Mouse (Mus musculus) forebrain, embryonic 16.5 days (tissue): Measurements from ENCODE around the gene Necab2. TPM values are rescaled to one million over a fixed set of nuclear protein-coding genes. Genes with fewer than 3 reads are reported as not detected.
A peak's percentile ranks its signal among the peaks of the same experiment; 100 is the strongest.

Experiments used
- ATAC-seq: fragments of 200-750 bp; cut with Nextera tagmentation; 2 replicates; pipeline ENCODE4 v1.8.0; 2017; ENCODE audit warnings: mild to moderate bottlenecking, moderate library complexity
- H3K27ac ChIP-seq: fragments of 300-500 bp; sonication (generic); 2 replicates; pipeline ENCODE4 v1.5.1; 2014; ENCODE audit warnings: low read length, control low read depth
- H3K27me3 ChIP-seq: fragments of 300-500 bp; sonication (generic); replicated peaks from 2 replicates; pipeline ENCODE4 v1.6.1; 2014; ENCODE audit warnings: low read length; ENCODE audit not compliant: control insufficient read depth, insufficient read depth
- H3K36me3 ChIP-seq: fragments of 300-500 bp; sonication (generic); 2 replicates; pipeline ENCODE4 v1.6.1; 2014; ENCODE audit not compliant: control insufficient read depth, insufficient read depth
- H3K4me1 ChIP-seq: fragments of 300-500 bp; sonication (generic); replicated peaks from 2 replicates; pipeline ENCODE4 v1.6.1; 2014; ENCODE audit warnings: low read length; ENCODE audit not compliant: control insufficient read depth, insufficient read depth
- H3K4me2 ChIP-seq: fragments of 300-500 bp; sonication (generic); 2 replicates; pipeline ENCODE4 v1.6.1; 2014; ENCODE audit warnings: mild to moderate bottlenecking, low read length, control low read depth
- H3K4me3 ChIP-seq: fragments of 300-500 bp; sonication (generic); replicated peaks from 2 replicates; pipeline ENCODE4 v1.5.1; 2014; ENCODE audit warnings: mild to moderate bottlenecking, low read length, control low read depth
- H3K9ac ChIP-seq: fragments of 300-500 bp; sonication (generic); replicated peaks from 2 replicates; pipeline ENCODE4 v1.6.1; 2014; ENCODE audit warnings: low read depth, low read length, control low read depth
- H3K9me3 ChIP-seq: fragments of 300-500 bp; sonication (generic); 2 replicates; pipeline ENCODE4 v1.6.1; 2016; ENCODE audit warnings: low read length; ENCODE audit not compliant: control insufficient read depth
- WGBS: fragments of 180-500 bp; shearing (Covaris S2); extraction: QIAGEN DNeasy Blood & Tissue Kit; methylation state at CpG from one replicate; pipeline ENCODE4 v1.1.7; 2014; 5-methylcytosine and 5-hydroxymethylcytosine counted together
- polyA plus RNA-seq: library from polyadenylated mRNA; unstranded; fragments of >200 nt; fragmentation: Nextera tagmentation; extraction: Ambion mirVana; gene quantifications from 2 replicates; pipeline ENCODE4 v1.2.1, GENCODE M21; 2015

Necab2 gene
- polyA plus RNA-seq, 1 experiment from 2014 or later: 28.9 TPM

GRCm38 (mm10) chr8:119499836-119500235, 53.3 kb downstream of the Necab2 start:
- Histone ChIP-seq H3K4me3 (no peak overlapping the region), H3K9me3 (no peaks in the 10 kb centered on the region), H3K27ac (no peak overlapping the region), H3K27me3 (no peaks in the 10 kb centered on the region), H3K9ac (no peak overlapping the region), H3K36me3 (no peaks in the 10 kb centered on the region), H3K4me1 (peaks cover 14% of the 10 kb centered on the region), H3K4me2 (no peak overlapping the region)
- WGBS: 94% methylated on average over 2 of the region's 2 CpGs
- no peak for ATAC-seq

- WGBS: 49% methylated on average over 5 of the region's 5 CpGs
- Histone ChIP-seq H3K27ac (no peak within 1 kb of the TSS), H3K4me3 (no peak within 1 kb of the TSS), H3K9ac (no peak within 1 kb of the TSS), H3K4me1 (peaks cover 14% of the 10 kb centered on the region), H3K36me3 (no peaks in the 10 kb centered on the region), H3K27me3 (no peaks in the 10 kb centered on the region), H3K4me2 (no peak within 1 kb of the TSS), H3K9me3 (no peaks in the 10 kb centered on the region)
- ATAC-seq: no peak
Measured at GRCm38 (mm10) chr8:119501598-119501997, 55.1 kb downstream of the Necab2 start, which contains the start of gene Slc38a8. Gene Slc38a8, minus strand, starts transcription at chr8:119501698.

- Histone ChIP-seq H3K4me3 (no peak overlapping the region), H3K4me2 (no peak overlapping the region), H3K27me3 (no peaks in the 10 kb centered on the region), H3K9me3 (no peaks in the 10 kb centered on the region), H3K9ac (no peak overlapping the region), H3K4me1 (peaks cover 14% of the 10 kb centered on the region), H3K27ac (no peak overlapping the region), H3K36me3 (peaks cover under 1% of the 10 kb centered on the region; the same call in 1 of the 2 replicates)
- WGBS: 71% methylated on average over 4 of the region's 4 CpGs
- no peak for ATAC-seq
Measured at GRCm38 (mm10) chr8:119502111-119502510, 55.6 kb downstream of the Necab2 start.

- Histone ChIP-seq H3K9me3 (no peaks in the 10 kb centered on the region), H3K9ac (no peak overlapping the region), H3K4me2 (no peak overlapping the region), H3K36me3 (peaks cover 2% of the 10 kb centered on the region; the same call in 1 of the 2 replicates), H3K4me3 (no peak overlapping the region), H3K27ac (no peak overlapping the region), H3K4me1 (peaks cover 8% of the 10 kb centered on the region), H3K27me3 (no peaks in the 10 kb centered on the region)
- peak; percentile 49; the same call in 1 of the 2 replicates for ATAC-seq
- 5% methylated on average over 10 of the region's 10 CpGs for WGBS
Measured at GRCm38 (mm10) chr8:119503191-119503767, 56.8 kb downstream of the Necab2 start.

- peaks cover 8% of the 10 kb centered on the region for H3K4me1 ChIP-seq
- H3K9me3 ChIP-seq: no peaks in the 10 kb centered on the region
- WGBS: 20% methylated on average over 9 of the region's 9 CpGs
- no peak for ATAC-seq
- no peak overlapping the region for H3K27ac ChIP-seq
- H3K36me3 ChIP-seq: peaks cover 16% of the 10 kb centered on the region
- no peak overlapping the region for H3K4me3 ChIP-seq
- H3K27me3 ChIP-seq: no peaks in the 10 kb centered on the region
- H3K4me2 ChIP-seq: no peak overlapping the region
- H3K9ac ChIP-seq: no peak overlapping the region
Measured at GRCm38 (mm10) chr8:119505488-119505887, 59.0 kb downstream of the Necab2 start.

- Histone ChIP-seq H3K27ac (no peak overlapping the region), H3K9me3 (no peaks in the 10 kb centered on the region), H3K4me2 (no peak overlapping the region), H3K27me3 (no peaks in the 10 kb centered on the region), H3K36me3 (peaks cover 18% of the 10 kb centered on the region), H3K9ac (no peak overlapping the region), H3K4me3 (no peak overlapping the region), H3K4me1 (peaks cover 8% of the 10 kb centered on the region)
- WGBS: 79% methylated on average over 8 of the region's 8 CpGs
- ATAC-seq: no peak
Measured at GRCm38 (mm10) chr8:119506106-119506505, 59.6 kb downstream of the Necab2 start.

- 87% methylated on average over 9 of the region's 9 CpGs for WGBS
- H3K9ac ChIP-seq: no peak overlapping the region
- no peaks in the 10 kb centered on the region for H3K4me1 ChIP-seq
- peaks cover 31% of the 10 kb centered on the region for H3K36me3 ChIP-seq
- H3K27me3 ChIP-seq: no peaks in the 10 kb centered on the region
- no peak overlapping the region for H3K4me2 ChIP-seq
- H3K4me3 ChIP-seq: no peak overlapping the region
- ATAC-seq: no peak
- H3K27ac ChIP-seq: no peak overlapping the region
- H3K9me3 ChIP-seq: no peaks in the 10 kb centered on the region
Measured at GRCm38 (mm10) chr8:119510471-119510870, 64.0 kb downstream of the Necab2 start.

GRCm38 (mm10) chr8:119511722-119512121, 65.2 kb downstream of the Necab2 start:
- Histone ChIP-seq H3K9me3 (no peaks in the 10 kb centered on the region), H3K9ac (no peak overlapping the region), H3K36me3 (peaks cover 32% of the 10 kb centered on the region), H3K27ac (no peak overlapping the region), H3K4me2 (no peak overlapping the region), H3K27me3 (no peaks in the 10 kb centered on the region), H3K4me3 (no peak overlapping the region), H3K4me1 (no peaks in the 10 kb centered on the region)
- ATAC-seq: no peak
- 94% methylated on average over 7 of the region's 7 CpGs for WGBS

- Histone ChIP-seq H3K27ac (no peak overlapping the region), H3K36me3 (peaks cover 36% of the 10 kb centered on the region), H3K27me3 (no peaks in the 10 kb centered on the region), H3K4me1 (no peaks in the 10 kb centered on the region), H3K9me3 (no peaks in the 10 kb centered on the region), H3K4me3 (no peak overlapping the region), H3K4me2 (no peak overlapping the region), H3K9ac (no peak overlapping the region)
- 82% methylated on average over 4 of the region's 4 CpGs for WGBS
- no peak for ATAC-seq
Measured at GRCm38 (mm10) chr8:119513405-119513804, 66.9 kb downstream of the Necab2 start.

- H3K4me2 ChIP-seq: no peak overlapping the region
- H3K4me1 ChIP-seq: no peaks in the 10 kb centered on the region
- no peak for ATAC-seq
- H3K27ac ChIP-seq: no peak overlapping the region
- 95% methylated on average over 3 of the region's 3 CpGs for WGBS
- no peak overlapping the region for H3K4me3 ChIP-seq
- no peaks in the 10 kb centered on the region for H3K27me3 ChIP-seq
- H3K9me3 ChIP-seq: no peaks in the 10 kb centered on the region
- no peak overlapping the region for H3K9ac ChIP-seq
- peaks cover 29% of the 10 kb centered on the region for H3K36me3 ChIP-seq
Measured at GRCm38 (mm10) chr8:119514940-119515339, 68.4 kb downstream of the Necab2 start.
